Mouse (Mus musculus): ENCODE results near the gene Med27.

DNA sequence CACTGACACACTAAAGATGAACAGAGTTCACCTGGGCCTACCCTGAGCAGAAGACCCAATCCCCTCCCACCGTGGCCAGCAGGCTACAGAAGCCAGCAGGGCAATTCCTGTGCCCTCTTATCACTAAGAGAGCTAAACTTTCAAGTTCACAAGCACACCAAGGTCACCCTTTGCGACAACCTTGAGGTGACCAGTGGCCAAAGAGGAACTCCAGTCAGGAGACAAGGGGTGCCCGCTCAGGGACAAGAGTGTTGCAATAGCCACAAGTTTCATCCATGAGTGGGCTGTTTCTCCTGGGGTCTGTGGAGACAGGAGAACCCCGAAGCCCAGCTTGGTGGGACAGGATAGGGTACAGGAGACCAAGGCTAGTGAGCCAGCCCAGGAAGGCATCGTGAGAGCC, 182.2 kb downstream of the Med27 start:
- TF ChIP-seq POLR2A (IDR thresholded peaks at IDR 0.05; ENCODE audit: low read depth, low read length) = no peak
- TF ChIP-seq CTCF (conservative IDR thresholded peaks at IDR 0.05; ENCODE audit: insufficient read depth, insufficient read length, low read depth, low read length) = no peak

Data from kidney, adult 2 months (tissue).